Mouse (Mus musculus): ENCODE measurements around the gene Slc4a1ap.

GRCm38 (mm10) chr5:31563496-31563895 lies 36.7 kb downstream of the Slc4a1ap start:
- no peak for TF ChIP-seq POLR2A (IDR thresholded peaks at IDR 0.05; ENCODE audit: insufficient read depth, low read depth, low read length)
- peak; percentile 47; the same call in 1 of the 2 replicates for TF ChIP-seq CTCF (IDR thresholded peaks at IDR 0.05; ENCODE audit: insufficient read depth, low read depth, low read length)
